Mouse (Mus musculus): ENCODE results near the gene Mtor. TPM values are rescaled to one million over a fixed set of nuclear protein-coding genes. Genes with fewer than 3 reads are reported as not detected.

Gene Mtor
- polyA plus RNA-seq, 1 experiment from 2014 or later, result 16.3 TPM

DNA sequence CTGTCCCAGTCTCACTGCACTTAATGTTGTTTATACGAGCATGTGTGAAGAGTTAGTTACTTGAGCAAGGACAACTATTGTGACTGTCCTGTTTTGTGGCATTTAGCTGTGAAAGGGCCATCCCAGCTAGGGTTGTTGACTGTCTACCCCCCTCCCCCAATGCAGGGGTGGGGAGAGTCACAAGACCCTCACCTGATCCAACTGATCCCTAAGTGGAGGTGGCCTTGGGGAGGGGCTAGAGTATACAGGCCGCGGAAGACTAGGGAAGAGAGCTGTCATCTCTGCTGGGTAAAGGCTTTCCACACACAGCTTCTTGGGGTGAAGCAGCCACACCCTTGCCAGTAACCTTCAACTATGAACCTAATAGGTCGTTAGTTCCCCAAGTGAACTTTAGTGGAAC, 151.9 kb downstream of the Mtor start:
- no peak for ATAC-seq (ENCODE audit: low FRiP score, low TSS enrichment)

DNA sequence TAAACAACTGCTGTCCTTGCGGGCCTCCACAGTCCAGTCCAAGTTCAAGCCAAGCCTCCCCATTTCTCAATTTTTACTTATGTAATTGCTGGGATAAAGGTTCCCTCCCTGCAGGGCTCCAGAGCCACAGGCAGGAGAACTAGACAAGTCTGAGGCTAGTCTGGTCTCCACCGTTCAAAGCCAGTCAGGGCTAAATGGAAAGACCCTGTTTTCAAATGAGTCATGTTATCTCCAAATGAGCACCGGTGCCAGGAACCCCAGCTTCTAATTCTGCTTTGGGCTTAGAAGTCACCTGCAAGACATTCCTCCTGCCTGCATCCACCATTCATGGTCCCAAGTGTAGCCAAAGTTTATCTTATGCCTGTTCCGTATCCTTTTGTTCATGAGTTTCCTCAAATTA, 153.5 kb downstream of the Mtor start:
- Histone ChIP-seq H3K4me2 (replicated peaks; ENCODE audit: low read depth, low read length) (no peak overlapping the region), H3K27me3 (ENCODE audit: insufficient read depth, low read length) (no peaks in the 10 kb centered on the region), H3K36me3 (ENCODE audit: insufficient read depth, low read length) (peaks cover 27% of the 10 kb centered on the region), H3K4me3 (ENCODE audit: low read length) (no peak overlapping the region), H3K27ac (ENCODE audit: low read length) (no peak overlapping the region), H3K9ac (replicated peaks; ENCODE audit: low read length) (no peak overlapping the region), H3K4me1 (ENCODE audit: insufficient read depth, low read length) (no peaks in the 10 kb centered on the region), H3K9me3 (ENCODE audit: low read length) (peaks cover 9% of the 10 kb centered on the region)
- no peak for ATAC-seq (ENCODE audit: low FRiP score, low TSS enrichment)
- WGBS, result 74% methylated on average over 4 of the region's 4 CpGs

More for the DNA sequence above, 151.9 kb downstream of the Mtor start:
- Histone ChIP-seq H3K4me1 (ENCODE audit: insufficient read depth, low read length) (no peaks in the 10 kb centered on the region), H3K27ac (ENCODE audit: low read length) (no peak overlapping the region), H3K9ac (replicated peaks; ENCODE audit: low read length) (no peak overlapping the region), H3K36me3 (ENCODE audit: insufficient read depth, low read length) (peaks cover 42% of the 10 kb centered on the region), H3K9me3 (ENCODE audit: low read length) (peaks cover 9% of the 10 kb centered on the region), H3K27me3 (ENCODE audit: insufficient read depth, low read length) (no peaks in the 10 kb centered on the region), H3K4me3 (ENCODE audit: low read length) (no peak overlapping the region), H3K4me2 (replicated peaks; ENCODE audit: low read depth, low read length) (no peak overlapping the region)
- 88% methylated on average over 4 of the region's 4 CpGs for WGBS

DNA sequence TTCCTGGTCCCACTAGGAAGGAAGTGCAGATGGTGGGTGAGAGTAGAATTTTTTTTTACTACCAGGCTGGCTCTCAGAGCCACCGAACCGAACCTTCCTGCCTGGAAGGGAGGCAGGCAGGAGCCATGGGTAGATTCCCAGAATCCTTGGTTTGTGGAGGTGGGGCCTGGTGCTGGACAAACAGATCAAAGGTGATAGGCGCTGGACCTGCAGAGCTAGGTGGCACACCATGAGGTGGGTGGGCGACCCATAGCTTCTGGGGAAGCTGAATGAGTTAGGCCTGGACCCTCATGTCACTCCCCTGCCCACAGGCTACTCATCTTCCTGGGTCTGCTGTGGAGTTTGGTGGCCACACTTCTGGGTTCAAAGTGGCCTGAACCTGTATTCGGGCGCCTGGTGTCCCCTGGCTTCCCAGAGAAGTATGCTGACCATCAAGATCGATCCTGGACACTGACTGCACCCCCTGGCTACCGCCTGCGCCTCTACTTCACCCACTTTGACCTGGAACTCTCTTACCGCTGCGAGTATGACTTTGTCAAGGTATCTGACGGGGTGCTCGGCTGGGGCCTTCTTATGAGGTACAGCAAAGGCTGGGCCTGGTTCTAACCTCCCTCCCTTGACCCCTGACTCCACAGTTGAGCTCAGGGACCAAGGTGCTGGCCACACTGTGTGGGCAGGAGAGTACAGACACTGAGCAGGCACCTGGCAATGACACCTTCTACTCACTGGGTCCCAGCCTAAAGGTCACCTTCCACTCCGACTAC, 154.1 kb downstream of the Mtor start, which contains the start of gene Masp2:
Gene Masp2 (plus strand): TSS at position 198 of the 764 bp plus-strand sequence.
- Histone ChIP-seq H3K9ac (replicated peaks; ENCODE audit: low read length) (no peak within 1 kb of the TSS), H3K4me1 (ENCODE audit: insufficient read depth, low read length) (no peaks in the 10 kb centered on the region), H3K9me3 (ENCODE audit: low read length) (peaks cover 9% of the 10 kb centered on the region), H3K4me2 (replicated peaks; ENCODE audit: low read depth, low read length) (no peak within 1 kb of the TSS), H3K36me3 (ENCODE audit: insufficient read depth, low read length) (peaks cover 22% of the 10 kb centered on the region), H3K4me3 (ENCODE audit: low read length) (no peak within 1 kb of the TSS), H3K27me3 (ENCODE audit: insufficient read depth, low read length) (no peaks in the 10 kb centered on the region), H3K27ac (ENCODE audit: low read length) (no peak within 1 kb of the TSS)
- WGBS, result 86% methylated on average over 14 of the region's 14 CpGs
- ATAC-seq (ENCODE audit: low FRiP score, low TSS enrichment), result no peak

DNA sequence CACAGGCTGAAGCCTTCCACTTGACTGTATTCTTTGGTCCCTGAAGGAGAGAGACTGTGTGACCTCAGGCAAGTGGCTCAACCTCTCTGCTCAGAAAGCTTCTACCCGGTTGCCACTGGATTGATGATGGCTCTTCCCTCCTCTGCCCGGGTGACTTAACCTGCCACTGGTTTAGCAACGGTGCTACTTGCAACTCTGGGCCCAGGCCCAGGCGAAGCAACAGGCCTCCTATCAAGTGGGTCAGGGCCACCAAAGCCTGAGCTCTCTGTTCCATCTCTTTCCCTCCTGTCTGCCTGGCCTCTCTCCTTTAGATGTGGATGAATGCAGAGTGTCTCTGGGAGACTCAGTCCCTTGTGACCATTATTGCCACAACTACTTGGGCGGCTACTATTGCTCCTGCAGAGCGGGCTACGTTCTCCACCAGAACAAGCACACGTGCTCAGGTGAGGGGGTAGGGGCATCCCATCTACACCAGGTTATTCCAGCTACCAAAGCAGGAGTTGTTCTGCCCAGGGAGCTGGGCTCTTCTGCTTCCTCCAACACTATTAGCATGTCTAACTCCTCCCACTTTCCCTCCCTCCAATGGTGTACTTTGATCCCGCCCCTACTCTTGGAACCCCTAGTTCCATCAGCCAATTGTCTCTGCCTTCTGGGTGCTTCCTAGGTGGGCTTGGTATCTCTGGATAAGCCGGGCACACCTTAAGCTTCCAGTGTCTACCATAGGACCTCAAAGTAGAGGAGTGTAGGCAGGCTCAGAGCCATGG, 155.1 kb downstream of the Mtor start:
- Histone ChIP-seq H3K36me3 (ENCODE audit: insufficient read depth, low read length) (peaks cover 11% of the 10 kb centered on the region), H3K9ac (replicated peaks; ENCODE audit: low read length) (no peak overlapping the region), H3K9me3 (ENCODE audit: low read length) (peaks cover 7% of the 10 kb centered on the region), H3K4me1 (ENCODE audit: insufficient read depth, low read length) (peaks cover 4% of the 10 kb centered on the region; the same call in 1 of the 2 replicates), H3K27me3 (ENCODE audit: insufficient read depth, low read length) (no peaks in the 10 kb centered on the region), H3K4me3 (ENCODE audit: low read length) (no peak overlapping the region), H3K4me2 (replicated peaks; ENCODE audit: low read depth, low read length) (no peak overlapping the region), H3K27ac (ENCODE audit: low read length) (no peak overlapping the region)
- whole genome bisulfite sequencing, result 68% methylated on average over 10 of the region's 10 CpGs
- no peak for ATAC-seq (ENCODE audit: low FRiP score, low TSS enrichment)

DNA sequence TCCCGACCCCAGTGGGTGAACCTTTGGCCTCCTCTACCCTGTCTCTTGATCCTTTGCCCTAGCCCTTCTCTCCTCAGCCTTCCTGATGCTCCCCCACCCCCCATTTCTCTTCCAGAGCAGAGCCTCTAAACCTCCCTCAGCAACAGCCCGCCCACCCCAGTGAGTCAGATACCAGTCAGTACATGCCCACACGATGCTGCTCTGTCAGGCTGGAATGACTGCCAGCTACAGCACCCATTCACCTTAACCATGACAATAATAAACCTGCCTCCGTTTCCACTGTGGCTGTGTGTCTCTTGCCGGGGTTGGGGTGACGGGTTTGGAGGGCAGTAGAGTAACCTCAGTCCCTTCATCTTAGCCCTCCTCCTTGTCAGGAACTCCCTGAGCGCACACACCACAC, 155.7 kb downstream of the Mtor start:
- WGBS, result 74% methylated on average over 7 of the region's 7 CpGs
- H3K36me3 ChIP-seq (ENCODE audit: insufficient read depth, low read length), result peaks cover 6% of the 10 kb centered on the region; the same call in 1 of the 2 replicates
- H3K4me1 ChIP-seq (ENCODE audit: insufficient read depth, low read length), result peaks cover 8% of the 10 kb centered on the region; the same call in 1 of the 2 replicates
- no peak overlapping the region for H3K27ac ChIP-seq (ENCODE audit: low read length)
- no peak overlapping the region for H3K9ac ChIP-seq (replicated peaks; ENCODE audit: low read length)
- H3K27me3 ChIP-seq (ENCODE audit: insufficient read depth, low read length), result no peaks in the 10 kb centered on the region
- no peak overlapping the region for H3K4me2 ChIP-seq (replicated peaks; ENCODE audit: low read depth, low read length)
- H3K4me3 ChIP-seq (ENCODE audit: low read length), result no peak overlapping the region
- 0 out of 2 replicates have a peak, but pooled peaks cover 3% of the 10 kb centered on the region for H3K9me3 ChIP-seq (ENCODE audit: low read length)
- no peak for ATAC-seq (ENCODE audit: low FRiP score, low TSS enrichment)

DNA sequence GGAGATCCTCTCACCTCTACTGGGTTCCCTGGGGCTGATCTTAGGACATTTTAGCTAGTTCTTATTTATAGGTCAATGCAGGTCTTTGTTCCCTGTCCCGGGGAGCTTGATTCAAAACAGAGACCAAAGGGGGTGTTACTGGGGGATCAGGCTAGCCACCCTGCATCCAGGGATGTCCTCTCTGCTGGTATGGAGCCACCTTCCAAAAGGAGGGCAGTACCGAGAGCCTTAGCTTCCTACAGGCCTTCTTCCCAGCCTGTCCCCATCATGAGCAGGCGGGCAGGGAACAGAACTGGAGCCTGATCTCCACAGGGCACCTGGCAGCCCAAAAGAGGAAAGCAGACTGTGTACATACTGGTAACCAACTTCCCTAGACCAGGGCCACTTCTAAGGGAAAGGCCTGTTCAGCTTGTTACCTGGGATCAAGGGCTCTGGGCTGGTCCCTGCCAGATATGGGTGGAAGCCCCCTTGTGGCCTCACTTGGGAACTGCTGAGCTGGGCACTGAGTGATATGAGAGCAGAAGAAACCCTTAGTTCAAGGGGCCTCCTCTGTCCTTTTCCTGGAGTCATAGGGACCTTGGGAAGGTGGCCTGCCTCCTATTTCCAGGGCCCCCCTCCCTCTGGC, 156.2 kb downstream of the Mtor start:
- no peaks in the 10 kb centered on the region for H3K9me3 ChIP-seq (ENCODE audit: low read length)
- H3K27ac ChIP-seq (ENCODE audit: low read length), result no peak overlapping the region
- H3K4me3 ChIP-seq (ENCODE audit: low read length), result no peak overlapping the region
- H3K4me1 ChIP-seq (ENCODE audit: insufficient read depth, low read length), result peaks cover 8% of the 10 kb centered on the region; the same call in 1 of the 2 replicates
- 0 out of 2 replicates have a peak, but pooled peaks have one; percentile 20 for ATAC-seq (ENCODE audit: low FRiP score, low TSS enrichment)
- H3K36me3 ChIP-seq (ENCODE audit: insufficient read depth, low read length), result 0 out of 2 replicates have a peak, but pooled peaks cover 1% of the 10 kb centered on the region
- no peaks in the 10 kb centered on the region for H3K27me3 ChIP-seq (ENCODE audit: insufficient read depth, low read length)
- WGBS, result 90% methylated on average over 3 of the region's 3 CpGs
- no peak overlapping the region for H3K9ac ChIP-seq (replicated peaks; ENCODE audit: low read length)
- H3K4me2 ChIP-seq (replicated peaks; ENCODE audit: low read depth, low read length), result no peak overlapping the region

Other genes with a start within 250 kb of the Mtor start
- gene Disp3, start 160.6 kb upstream of the Mtor start, polyA plus RNA-seq (2015; fragmentation: Nextera tagmentation; extraction: Ambion mirVana), result 0.16 and 0.18 TPM in 2 replicates
- 32.7 and 33.1 TPM in 2 replicates for gene Ubiad1, start 3.8 kb upstream of the Mtor start, polyA plus RNA-seq (2015; fragmentation: Nextera tagmentation; extraction: Ambion mirVana)
- 1.8 and 2.0 TPM in 2 replicates for gene Angptl7, start 51.8 kb downstream of the Mtor start, polyA plus RNA-seq (2015; fragmentation: Nextera tagmentation; extraction: Ambion mirVana)
- gene Exosc10, start 109.8 kb downstream of the Mtor start, polyA plus RNA-seq (2015; fragmentation: Nextera tagmentation; extraction: Ambion mirVana), result 95.2 and 99.9 TPM in 2 replicates
- 187 and 188 TPM in 2 replicates for gene Srm, start 142.9 kb downstream of the Mtor start, polyA plus RNA-seq (2015; fragmentation: Nextera tagmentation; extraction: Ambion mirVana)
- 0.27 and 0.52 TPM in 2 replicates for gene Masp2, start 153.9 kb downstream of the Mtor start, polyA plus RNA-seq (2015; fragmentation: Nextera tagmentation; extraction: Ambion mirVana)
- gene Tardbp, start 178.4 kb downstream of the Mtor start, polyA plus RNA-seq (2015; fragmentation: Nextera tagmentation; extraction: Ambion mirVana), result 337 and 369 TPM in 2 replicates
- not detected in 2 replicates for gene Gm572, start 194.7 kb downstream of the Mtor start, polyA plus RNA-seq (2015; fragmentation: Nextera tagmentation; extraction: Ambion mirVana)